Mouse (Mus musculus): ENCODE measurements around the gene Ccnc.

Ccnc gene

DNA sequence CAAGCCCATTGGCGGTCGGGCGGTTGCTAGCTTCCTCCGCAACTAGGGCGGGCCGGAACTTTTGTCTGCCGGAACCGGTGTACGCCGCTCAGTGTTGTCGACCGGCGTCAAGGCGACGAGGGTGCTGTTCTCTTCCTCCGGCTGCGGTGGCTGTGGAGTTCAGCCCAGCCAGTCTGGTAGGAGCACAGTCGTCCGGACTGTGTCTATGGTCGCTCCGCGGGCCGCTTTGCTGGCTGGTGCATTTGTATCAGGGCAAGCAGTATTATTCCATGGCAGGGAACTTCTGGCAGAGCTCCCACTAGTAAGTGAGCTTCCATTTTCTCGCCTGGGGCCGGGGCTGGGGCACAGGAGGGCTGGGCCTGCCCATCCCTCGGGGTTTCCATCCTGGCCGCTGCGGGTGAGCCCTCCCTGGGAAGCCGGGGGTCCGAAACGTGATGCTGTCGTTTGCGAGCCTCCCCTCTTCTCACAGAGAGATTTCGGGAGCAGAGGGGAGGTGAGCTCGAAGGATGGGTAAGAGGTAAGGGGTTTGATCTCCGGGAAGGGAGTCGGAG, at the start of gene Ccnc:
Gene Ccnc, plus strand, starts transcription at position 87 of the 551 bp plus-strand sequence.
- DNase-seq (ENCODE audit: low read depth, low spot score), result peak; percentile 96

DNA sequence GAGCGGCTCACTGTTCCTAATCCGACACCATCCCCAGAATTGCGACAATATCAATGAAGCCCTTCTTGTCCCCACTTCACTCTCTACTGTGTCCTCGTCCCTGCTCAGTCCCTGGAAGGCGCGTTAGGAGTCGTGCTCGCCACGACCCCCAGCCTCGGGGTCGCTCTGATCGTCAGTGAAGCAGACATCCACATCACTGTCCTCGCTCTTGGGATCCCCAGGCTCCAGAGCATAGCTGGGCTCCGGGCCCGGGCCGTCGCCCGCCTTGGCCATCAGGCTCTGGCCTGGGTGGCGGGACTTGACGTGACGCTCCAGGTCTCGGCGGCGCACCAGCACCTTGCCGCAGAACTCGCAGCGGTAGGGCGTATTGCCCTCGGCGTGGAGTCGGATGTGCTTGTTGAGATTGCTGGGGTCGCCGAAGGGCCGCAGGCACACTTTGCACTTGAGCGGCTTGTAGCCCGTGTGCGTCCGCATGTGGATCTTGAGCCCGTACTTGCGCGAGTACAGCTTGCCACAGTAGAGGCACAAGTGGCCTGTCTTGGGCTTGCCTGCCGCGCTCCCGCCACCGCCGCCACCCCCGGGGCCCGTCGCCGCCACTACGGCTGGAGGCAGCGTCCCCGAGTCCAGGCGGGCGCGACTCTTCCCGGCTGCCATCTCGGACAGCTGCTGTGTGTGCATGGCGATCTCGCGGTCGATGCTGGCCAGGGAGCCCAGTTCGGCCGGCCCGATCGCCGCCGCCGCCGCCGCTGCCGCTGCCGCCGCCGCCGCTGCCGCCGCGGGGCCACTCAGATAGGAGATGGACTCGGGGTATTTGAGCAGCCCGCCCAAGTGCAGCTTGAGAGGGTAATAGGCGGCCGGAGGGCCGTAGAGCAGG, 49.2 kb upstream of the Ccnc start:
- DNase-seq (ENCODE audit: low read depth, low spot score), result peak; percentile 78

DNA sequence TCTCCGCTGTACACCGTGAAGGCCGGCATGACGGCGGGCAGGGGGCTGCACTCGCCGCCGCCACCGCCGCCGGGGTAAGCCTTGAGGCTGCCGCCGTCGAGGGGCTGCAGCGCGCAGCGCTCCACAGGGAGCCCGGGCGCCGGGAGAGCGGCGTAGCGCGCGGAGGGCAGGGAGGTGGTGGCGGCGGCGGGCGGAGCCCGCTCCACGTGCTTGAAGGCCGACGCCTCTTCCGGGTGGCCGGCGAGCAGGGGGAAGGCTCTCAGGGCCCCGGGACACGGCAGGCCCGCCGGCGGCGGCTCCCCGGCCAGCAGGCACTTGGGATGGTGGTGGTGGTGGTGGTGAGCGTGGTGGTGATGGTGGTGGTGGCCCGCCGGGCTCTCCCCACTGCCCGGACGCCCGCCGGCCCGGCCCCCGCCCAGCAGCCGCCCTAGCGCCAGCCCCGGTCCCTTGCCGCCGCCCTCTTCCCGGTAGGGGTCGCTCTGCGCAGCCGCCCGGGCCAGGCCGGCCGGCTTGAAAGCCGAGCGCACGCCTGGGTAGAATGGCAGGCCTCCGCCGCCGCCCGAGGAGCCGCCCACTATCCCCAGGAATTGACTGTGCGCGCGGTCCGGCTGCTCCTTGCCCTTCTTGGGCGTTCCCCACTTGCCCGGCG, 48.4 kb upstream of the Ccnc start:
- peak; percentile 83 for DNase-seq (ENCODE audit: low read depth, low spot score)

DNA sequence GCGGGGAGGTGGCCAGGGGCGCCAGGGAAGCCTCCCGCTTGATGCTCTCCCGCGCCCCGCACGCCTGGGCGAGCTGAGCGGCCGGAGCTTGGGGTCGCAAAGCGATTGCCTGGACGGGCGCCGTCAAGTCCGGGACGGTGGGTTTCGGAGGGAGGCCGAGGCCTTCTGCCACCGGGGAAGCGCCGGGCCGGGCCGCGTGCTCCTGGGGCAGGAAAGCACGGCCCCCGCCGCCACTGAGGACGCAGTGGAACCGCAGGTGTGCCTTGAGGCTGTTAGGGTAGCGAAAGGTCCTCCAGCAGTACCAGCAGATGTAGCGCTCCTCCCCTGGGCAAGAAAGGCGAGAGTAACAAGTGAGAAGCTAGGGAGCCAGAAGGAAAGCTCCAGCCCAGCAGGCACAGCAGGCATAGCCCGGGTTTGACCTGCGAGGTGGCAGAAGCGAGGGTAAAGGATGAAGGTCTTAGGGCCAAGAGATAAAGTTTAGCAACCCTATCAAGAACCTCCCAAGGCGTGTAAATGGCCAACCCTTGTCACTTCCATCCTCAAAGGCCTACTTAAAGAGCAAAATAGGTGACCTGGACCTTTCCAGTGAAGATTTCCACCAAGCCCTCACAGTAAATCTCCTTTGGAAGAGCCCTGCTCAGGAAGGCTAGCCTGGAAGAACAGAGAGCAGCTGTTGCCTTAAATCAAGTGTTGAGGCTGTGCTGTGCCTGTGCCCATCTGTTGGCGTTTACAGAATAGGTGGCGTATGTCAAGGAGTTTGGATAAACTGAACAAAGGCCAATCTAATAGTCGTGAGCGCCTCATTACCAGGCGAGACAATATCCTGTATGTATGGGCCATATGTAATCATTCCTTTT, 47.6 kb upstream of the Ccnc start:
- no peak for DNase-seq (ENCODE audit: low read depth, low spot score)

DNA sequence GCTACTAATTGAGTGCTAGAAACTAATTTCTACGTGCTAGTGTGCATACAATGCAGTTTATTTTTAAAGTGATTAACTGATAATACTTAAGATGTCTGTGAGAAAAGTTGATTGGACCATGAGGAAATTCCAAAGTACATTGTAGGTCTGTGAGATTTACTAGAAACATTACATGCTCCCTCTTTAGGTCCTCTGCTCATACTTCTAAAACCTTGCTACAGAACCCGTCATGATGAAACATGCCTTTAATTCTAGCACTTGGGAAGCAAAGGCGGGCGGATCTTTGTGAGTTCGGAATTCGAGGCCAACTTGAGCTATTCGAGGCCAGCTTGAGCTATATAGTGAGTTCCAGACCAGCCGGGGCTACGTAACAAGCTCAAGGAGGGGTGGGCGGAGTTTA, 46.5 kb upstream of the Ccnc start:
- DNase-seq (ENCODE audit: low read depth, low spot score), result peak; percentile 11

DNA sequence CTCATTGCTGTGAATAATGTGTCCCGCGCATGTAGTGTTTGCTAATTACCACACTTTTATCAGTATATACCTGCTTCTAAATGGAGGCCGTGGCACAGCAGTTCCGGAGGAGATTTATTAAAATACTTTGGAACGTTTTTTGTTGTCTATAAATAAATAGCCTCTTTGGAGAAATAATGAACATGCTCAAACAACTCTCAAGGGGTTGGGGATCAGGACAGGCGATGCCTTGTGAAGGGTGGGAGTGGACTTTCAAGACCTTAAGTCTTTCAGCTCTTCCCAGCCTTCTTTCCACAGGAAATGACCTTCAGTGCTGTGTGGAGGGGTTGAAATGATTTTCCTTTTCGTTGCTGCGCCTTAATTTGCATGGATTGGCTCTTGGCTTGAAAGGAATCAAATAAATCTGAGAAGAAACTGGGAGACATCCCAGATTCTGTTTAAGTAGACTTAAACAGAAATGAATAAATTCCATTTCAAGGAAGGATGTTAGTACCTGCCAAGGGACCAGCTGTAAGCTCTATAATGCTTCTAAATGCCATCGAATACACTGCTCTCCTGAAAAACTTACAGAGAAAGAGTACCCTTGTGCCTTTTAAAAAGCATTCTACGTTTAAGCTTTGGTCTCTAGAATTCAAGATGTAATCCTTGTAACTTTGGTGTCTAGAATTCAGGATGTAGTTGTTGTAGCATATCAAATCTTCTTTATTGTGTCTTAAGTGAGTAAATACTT, 44.9 kb upstream of the Ccnc start:
- DNase-seq (ENCODE audit: low read depth, low spot score), result no peak

DNA sequence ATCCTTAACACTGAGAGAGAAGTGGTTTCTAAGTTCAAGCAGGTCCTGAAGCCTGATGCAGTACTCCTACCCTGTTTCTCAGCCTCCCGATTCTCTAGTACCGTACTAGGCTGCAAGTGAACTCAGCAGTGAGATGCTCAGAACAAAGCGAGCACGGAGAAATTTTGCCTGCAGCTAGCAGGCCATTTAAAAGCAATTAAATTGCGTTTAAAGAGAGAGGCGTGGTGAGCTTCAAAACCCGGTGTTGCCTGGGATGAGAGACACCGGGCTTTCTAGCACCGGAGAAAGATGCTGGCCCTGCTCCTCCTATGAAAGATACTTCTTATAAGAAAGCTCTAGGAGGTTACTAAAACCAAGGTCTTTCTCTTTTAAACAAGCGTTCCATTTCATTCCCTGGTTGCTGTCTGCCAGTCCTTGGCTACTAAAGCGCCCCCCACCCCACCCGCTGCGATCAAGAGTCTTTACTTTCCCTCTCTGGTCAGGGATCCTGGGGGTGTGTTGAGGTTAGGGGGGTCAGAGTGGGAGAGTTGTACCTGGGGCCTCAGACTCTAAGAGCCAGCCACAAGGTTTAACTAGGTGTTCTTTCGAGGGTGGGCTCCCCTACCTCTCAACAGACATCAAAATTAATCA, 43.0 kb upstream of the Ccnc start:
- DNase-seq (ENCODE audit: low read depth, low spot score), result peak; percentile 2

DNA sequence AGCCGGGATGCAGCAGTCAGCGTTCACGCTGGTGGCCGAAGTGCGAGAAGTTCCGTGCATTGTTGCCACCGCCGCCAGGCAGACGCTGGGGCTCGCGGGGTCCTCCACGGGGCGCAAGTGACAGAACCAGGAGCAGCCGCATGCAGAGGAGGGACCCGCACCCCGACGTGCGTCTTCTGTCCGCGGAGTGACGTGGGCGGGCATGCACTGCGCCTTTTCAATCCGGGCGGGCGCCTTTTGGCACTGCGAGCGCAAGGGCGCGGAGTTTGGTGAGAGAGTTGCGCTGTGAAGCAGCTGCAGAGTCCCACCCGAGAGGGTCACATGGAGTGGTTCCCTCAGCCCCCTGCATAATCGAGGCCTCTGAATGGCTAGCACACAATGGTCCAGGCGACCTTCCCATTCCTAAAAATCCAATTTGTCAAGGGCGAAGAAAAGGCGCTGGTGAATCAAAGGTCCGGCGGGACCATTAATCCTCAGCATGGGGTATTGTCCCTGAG, 41.9 kb upstream of the Ccnc start, which contains the start of gene Prdm13:
Gene Prdm13, minus strand, starts transcription at position 369 of the 497 bp plus-strand sequence.
- DNase-seq (ENCODE audit: low read depth, low spot score), result peak; percentile 34

DNA sequence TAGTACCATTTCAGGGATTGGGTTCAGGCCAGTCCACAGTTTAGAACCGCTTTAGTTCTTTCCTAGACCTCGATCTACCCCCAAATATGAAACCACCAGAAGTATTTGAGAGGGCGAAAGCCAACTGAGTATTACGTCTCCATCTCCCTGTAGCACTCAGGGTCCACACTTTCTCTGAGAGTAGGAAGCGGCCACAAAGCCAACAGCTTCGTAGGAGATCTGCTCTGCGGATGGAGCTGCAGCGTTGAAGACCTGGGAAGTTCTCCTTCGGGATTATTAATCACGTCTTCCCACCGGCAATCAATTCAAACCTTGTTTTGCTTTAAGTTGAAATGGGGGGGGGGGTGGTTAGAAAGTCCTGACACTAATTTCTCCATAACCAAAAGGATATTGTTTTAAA, 41.1 kb upstream of the Ccnc start:
- DNase-seq (ENCODE audit: low read depth, low spot score), result peak; percentile 6

DNA sequence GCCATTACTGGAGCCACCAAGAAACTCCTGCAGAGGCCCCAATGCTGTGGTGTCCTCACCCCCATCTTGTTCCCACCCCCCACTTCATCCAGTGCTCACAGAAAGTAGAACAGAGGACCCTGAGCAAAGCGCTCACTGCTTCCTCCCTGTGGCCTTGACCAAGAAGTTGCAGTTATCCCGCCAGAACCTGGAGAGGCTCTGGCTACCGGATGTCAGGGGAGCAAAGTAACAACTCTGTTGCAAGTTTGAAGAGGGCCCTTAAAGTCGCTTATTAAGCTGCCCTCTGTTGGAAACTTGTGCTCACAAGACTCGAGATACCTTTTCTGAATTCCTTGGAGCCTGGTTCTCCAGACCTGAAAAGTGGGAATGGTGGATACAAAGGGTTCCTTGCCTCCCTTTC, 40.6 kb upstream of the Ccnc start:
- peak; percentile 60 for DNase-seq (ENCODE audit: low read depth, low spot score)

DNA sequence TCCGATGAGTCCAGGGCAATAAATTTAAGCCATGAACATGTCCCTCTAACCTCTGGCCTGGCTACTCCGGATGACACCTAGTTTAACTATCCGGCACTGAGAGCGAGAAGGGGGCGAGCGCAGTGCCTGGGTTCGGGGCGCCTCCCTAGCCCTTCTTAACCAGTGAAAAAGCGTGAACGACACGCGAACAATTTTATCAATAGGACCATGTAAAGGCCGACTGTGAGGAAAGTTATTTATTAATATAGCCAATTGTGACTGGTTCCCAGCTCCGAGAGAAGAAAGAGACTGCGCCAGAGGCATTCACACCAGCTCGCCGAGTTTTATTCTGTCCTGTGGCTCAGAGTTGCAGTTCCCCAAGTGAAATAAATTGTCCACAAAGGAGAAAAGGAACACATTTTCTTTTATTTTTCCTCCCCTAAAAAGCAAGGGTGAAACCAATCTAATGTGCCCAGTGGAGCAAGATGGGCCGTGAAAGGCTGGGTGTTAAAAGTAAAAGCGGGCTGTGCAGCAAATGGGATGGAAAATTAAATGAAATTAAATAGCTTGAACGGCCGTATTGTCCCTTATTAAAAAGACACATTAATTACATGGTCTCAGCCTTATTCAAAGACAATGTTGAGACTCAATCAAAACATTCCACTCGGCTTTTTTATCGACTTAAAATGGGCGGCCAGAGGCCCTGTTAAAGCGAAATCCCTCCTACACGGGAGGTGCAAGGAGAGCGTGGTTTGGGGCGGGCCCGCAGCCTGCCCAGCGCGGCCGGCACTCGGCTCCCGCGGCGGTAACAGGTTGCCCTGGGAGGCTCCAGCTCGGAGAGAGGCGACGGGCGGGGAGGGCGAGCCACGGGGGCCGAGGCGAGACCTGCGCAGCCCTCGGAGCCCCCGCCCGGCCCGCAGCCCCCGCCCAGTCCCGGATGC, 39.5 kb upstream of the Ccnc start:
- DNase-seq (ENCODE audit: low read depth, low spot score), result peak; percentile 49

DNA sequence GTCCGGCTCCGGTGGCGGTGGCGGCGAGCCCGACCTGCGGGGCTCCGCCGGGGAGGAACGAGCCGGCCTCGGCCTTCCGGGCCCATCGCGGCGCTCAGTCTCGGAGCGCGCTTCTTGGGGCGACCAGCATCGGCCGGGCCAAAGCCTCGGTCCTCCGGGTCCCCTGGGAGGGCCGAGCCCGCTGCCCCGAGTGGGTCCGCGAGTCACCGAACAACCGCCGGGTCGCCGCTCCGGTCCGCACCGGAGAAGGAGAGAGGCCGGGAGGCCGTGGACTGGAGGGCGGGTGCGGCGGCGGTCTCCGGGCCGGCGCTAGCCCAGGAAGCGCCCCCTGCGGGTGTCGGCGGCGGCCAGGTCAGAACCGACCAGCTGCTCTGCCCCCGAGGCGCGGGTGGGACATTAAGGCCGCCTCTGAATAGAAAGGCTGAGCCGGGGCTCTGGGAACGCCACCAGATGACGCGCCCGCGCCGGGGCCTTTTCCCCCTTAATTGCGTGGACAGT, 38.7 kb upstream of the Ccnc start:
- peak; percentile 46 for DNase-seq (ENCODE audit: low read depth, low spot score)

DNA sequence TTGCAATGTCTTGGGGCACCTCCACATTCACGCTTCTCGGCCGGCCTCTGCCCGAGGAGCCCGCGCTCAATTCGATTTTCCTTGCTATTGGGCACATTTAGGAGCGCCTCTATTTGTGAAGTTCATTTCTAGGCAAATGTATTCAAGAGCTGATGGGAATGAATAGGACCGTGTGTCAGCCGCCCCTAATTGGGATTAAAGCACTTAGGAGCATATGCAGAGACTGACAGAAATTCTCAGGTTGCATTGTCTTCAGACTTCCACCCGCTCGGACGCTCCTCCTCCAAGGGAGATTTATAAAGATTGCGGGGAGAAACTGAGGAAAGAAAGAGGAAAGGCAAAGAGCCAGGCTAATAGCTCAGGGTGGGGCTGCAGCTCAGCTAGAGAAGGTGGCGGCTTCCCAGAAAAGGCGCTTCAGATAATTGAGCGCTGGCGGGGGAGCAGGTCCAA, 38.0 kb upstream of the Ccnc start:
- DNase-seq (ENCODE audit: low read depth, low spot score), result peak; percentile 31

DNA sequence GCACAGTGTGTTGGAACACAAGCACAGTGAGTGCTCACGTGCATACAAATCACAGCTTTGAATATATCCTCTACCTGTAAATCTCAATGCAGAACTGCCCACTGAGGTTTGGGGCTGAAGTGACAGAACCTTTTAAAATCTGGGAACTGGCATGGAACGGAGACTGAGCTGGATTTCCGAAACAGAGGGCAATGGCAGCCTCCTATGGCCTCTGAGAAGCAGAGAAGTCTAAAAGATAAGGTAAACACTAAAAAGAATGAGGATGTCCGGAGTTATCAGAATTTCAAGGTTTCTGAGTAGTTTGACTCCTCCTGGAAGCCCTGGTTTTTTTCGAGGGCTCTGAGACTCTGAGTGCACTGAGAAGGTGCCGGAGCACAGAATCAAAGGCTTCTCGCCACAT, 37.3 kb upstream of the Ccnc start:
- DNase-seq (ENCODE audit: low read depth, low spot score), result no peak

DNA sequence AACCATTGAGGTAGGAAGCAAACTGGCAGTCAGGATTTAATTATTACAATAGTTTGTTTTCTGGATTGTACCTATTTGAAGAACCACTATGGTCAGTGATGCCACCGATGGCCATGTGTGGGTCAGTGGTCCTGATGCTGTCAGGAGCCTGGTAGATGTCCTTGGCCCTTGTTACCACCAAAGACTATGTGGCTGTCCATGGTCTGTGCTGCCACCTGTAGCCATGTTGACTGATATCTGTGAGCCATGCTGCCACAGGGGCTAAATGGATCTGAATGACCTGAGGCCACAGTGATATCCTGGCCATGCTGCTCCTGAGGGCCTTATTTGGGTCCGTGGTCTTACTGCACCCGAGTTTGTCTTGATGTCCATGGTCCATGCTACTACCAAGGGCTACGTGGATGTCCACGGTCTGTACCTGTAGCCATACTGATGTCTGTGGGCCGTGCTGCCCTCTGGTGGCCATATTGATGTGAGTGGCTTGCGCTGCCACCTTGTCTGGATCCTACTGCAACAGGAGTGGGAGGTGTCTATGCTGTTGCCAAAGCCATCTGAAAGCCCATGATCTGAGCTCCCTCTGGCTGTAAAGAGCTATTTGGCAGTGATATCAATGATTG, 31.8 kb upstream of the Ccnc start:
- DNase-seq (ENCODE audit: low read depth, low spot score), result peak; percentile 81

DNA sequence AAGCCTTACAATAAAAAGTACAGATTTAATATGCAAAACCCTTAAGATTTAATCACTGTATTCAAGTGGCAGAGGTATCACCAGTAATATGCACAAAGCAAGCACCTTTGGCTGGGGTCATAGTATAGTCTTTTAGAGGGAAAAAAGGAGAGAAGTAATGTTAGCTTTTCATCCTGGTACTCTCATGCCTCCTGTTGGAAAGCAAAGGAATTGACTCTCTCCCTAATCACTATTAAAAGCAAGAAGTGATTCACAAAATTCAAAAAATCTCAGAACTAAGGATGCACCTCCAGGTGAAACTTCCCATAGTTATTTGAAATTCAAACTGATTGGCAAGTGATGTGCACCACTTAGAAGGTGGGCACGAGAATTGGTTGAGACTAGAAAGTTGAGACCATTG, 22.5 kb upstream of the Ccnc start:
- no peak for DNase-seq (ENCODE audit: low read depth, low spot score)

DNA sequence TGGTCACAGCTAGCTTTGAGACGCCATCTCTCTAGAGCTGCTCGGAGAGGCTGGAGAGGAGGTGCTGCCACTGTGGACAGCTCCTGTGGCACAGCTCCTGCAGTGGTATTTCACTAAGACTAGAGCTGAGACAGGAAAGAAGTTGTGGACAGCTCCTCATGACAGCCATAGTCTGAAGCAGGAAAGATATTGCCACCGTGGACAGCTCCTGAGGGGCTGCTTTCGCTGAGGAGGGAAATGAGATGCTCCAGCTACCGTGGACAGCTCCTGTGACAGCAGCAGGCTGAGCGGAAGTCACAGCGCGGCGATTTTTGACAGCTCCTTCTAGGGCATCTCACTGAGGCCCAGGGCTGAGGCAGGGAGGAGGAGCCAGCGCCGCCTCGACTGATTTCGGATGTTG, 15.4 kb upstream of the Ccnc start:
- peak; percentile 96 for DNase-seq (ENCODE audit: low read depth, low spot score)

DNA sequence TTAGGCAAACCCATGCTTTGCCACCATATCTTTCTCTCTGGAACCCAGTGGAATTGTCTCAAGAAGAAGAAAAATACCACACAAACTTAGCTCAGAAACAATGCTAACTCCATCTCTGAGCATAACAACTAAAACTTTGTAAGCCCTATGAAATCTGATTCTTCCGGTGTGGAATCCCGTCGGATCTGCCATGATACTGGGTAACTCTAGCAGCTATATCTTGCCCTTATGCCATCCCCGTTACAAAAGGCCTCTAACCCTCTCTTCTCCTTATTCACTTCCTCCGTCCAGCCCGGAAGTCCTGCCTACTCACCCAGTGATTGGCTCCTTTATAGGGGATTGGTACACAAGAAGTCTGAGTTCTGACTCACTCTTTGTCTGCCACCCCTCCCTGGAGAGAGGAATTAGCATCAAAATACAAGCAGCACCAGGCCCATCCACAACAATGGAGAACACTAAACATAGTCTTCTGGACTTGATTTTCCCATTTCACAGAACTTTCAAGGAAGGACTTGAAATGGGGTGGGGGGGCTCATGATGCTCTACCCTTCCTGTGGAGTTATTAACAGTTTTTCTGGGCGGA, 4.7 kb upstream of the Ccnc start:
- DNase-seq (ENCODE audit: low read depth, low spot score), result peak; percentile 99

Data from R1 (cell line).